Mouse (Mus musculus): ENCODE results near the gene Diaph3.

- TF ChIP-seq CTCF (IDR thresholded peaks at IDR 0.05; ENCODE audit: insufficient read depth, low read length) (no peak), POLR2A (IDR thresholded peaks at IDR 0.05; ENCODE audit: borderline replicate concordance, extremely low read depth, low read depth, low read length) (no peak)
Measured at GRCm38 (mm10) chr14:86646499-86647120, 494.4 kb downstream of the Diaph3 start.

Data from lung, adult 2 months (tissue).